Mouse (Mus musculus) retina, embryonic 14.5 days (tissue): ENCODE measurements around the gene Snrpa1.

Source experiments
- DNase-seq: peaks from one replicate; pipeline ENCODE4 v3.0.0-alpha.2; 2015; ENCODE audit warnings: low spot score

Snrpa1 gene

GRCm38 (mm10) chr7:66115821-66116343, 57.1 kb downstream of the Snrpa1 start:
- DNase-seq, result no peak

DNA sequence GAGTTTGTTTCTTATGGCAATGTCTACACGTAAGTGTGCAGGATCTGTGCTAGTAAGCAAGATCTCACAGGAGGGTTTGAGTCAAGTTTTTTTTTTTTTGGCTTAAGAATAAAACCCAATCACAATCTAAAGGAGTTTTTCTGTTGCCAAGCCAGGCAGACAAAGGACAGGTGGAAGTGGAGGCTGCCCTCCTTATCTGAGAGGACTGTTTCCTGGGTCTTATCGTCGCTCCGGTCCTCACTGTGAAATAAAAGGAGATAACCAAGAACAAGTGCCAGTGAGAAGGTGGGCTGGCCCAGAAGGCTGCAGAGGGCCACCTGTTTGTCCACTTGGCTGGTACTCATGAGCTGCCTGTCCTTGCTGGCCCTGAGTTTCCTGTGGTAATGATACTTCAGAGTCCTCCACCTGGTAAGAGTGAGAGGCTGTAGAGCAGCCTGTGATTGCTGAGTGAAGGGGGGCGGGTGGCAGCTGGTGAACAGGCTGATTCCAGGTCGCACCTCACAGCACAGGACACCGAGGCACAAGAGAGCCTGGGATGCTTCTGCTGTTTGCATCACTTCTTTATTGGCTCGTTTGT, 58.2 kb downstream of the Snrpa1 start:
- DNase-seq, result no peak

- DNase-seq, result no peak
These were observed 59.2 kb downstream of the Snrpa1 start for GRCm38 (mm10) chr7:66118046-66118445.

DNA sequence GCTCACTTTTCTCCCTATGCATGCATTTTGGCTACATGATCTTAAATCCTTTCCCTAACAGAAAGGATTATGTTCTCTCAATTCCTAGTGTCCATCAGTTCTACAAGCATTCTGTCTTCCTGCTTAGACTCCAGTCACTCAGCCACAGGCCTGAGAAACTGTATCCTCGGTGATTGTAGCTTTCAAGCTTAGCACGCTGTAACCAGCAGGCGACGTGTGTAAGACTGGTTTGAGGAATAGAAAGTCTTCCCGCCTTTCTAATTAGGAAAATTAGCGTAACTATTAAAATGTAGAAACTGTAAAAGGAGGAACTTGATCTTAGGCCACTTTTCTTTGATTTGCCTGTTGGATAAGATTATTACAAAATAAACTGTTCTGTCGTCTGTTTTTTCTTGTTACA, 60.0 kb downstream of the Snrpa1 start:
- DNase-seq, result no peak

DNA sequence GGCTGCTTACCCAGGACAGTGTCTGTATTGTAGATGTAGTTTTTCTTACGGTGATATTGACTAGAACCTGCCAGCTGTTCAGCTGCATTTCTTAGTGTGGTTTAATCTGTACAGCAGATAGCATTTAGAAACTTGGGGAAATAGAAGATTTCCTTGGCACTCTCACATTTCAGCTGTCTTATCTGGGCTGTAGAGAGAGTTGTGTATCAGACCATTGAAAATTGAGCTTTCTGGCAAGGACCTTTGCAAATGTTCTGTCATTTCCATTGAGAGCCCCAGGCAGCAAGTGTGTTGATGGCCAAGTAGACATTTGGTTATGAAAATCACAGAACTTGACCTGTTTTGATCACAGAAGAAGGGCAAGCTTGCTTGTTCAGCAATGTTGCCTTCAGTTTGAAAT, 61.3 kb downstream of the Snrpa1 start:
- DNase-seq, result no peak

GRCm38 (mm10) chr7:66120702-66121396, 62.0 kb downstream of the Snrpa1 start:
- no peak for DNase-seq
